Mouse (Mus musculus): ENCODE data around the gene Colgalt1.

The Colgalt1 gene

GRCm38 (mm10) chr8:71610822-71611651 is at the start of gene Colgalt1:
Gene Colgalt1, plus strand, starts transcription at chr8:71610998.
- peak; percentile 96 for DNase-seq (ENCODE audit: extremely low read depth, low read depth)

DNA sequence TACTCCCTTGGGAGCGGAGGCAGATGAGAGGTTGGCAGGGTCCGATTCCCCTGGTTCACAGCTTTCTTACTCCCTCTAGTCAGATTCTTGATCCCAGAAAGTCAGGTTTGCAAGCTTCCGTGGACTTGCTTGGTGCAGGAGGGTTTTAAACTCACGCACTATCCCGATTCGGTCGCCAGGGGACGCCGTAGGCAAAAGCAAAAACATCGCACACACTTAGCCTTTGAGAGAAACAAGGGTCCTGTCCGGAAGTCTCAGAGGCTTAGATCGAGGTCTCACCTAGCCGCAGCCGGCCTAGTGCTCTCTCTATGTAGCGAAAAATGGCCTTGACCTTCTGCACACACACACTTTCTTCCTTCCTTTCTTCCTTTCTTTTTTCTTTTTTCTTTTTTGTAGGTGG is 49.4 kb upstream of the Colgalt1 start:
- DNase-seq (ENCODE audit: extremely low read depth, low read depth) = no peak

- no peak for DNase-seq (ENCODE audit: extremely low read depth, low read depth)
Measured at GRCm38 (mm10) chr8:71562751-71563150, 48.0 kb upstream of the Colgalt1 start.

- DNase-seq (ENCODE audit: extremely low read depth, low read depth) = no peak
Measured at GRCm38 (mm10) chr8:71563992-71564391, 46.8 kb upstream of the Colgalt1 start.

- no peak for DNase-seq (ENCODE audit: extremely low read depth, low read depth)
Measured at GRCm38 (mm10) chr8:71566501-71566900, 44.3 kb upstream of the Colgalt1 start, which contains the start of gene Nxnl1. Gene Nxnl1, minus strand, starts transcription at chr8:71566601.

DNA sequence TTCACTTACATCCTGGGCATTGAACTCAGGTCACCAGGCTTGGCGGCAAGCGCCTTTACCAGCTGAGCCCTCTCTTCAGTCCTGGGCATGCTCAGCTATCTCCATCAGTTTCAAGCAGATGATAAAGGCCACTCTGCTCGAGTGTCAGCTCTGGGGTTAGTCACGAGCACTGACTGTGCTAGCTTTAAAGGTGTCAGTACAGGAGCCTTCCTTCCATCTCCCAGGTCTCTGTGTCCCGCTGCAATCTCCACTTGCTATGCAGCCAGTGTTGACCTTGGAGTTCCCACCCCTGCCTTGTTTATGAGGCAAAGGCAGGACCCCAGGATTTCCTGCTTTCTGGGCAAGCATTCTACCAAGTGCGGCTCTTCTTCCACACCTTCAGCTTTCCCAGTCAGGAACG is 43.2 kb upstream of the Colgalt1 start:
- no peak for DNase-seq (ENCODE audit: extremely low read depth, low read depth)

DNA sequence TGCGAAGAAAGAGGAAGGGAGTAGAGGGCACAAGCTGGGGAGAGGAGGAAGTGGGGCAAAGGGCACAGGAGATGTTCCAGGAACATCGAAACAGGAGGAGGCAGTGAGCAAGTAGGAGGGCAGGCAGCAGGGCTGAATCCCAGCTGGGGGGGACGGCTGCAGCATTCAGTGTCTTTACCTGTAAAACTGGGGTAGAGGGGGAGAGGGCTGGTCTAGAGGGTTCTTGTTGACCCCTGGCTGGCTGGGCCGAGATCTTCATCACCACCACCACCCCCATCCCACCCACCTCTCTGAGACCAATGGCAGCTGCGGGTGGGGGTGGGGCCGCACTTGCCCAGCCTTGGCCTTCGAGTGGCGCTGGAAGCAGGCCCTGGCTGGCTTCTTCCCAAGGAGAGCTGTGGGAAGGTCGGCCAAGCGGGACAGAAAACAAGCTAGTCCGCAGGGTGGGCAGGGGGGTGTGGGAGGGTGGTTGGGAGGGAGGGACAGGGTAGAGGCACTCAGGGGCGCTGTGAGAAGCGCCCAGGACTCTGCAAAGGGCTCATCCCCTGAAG is 42.3 kb upstream of the Colgalt1 start, which contains the start of gene Slc27a1:
Gene Slc27a1, plus strand, starts transcription at position 496 of the 551 bp plus-strand sequence.
- no peak for DNase-seq (ENCODE audit: extremely low read depth, low read depth)

GRCm38 (mm10) chr8:71568941-71569340 is 41.9 kb upstream of the Colgalt1 start:
- no peak for DNase-seq (ENCODE audit: extremely low read depth, low read depth)

DNA sequence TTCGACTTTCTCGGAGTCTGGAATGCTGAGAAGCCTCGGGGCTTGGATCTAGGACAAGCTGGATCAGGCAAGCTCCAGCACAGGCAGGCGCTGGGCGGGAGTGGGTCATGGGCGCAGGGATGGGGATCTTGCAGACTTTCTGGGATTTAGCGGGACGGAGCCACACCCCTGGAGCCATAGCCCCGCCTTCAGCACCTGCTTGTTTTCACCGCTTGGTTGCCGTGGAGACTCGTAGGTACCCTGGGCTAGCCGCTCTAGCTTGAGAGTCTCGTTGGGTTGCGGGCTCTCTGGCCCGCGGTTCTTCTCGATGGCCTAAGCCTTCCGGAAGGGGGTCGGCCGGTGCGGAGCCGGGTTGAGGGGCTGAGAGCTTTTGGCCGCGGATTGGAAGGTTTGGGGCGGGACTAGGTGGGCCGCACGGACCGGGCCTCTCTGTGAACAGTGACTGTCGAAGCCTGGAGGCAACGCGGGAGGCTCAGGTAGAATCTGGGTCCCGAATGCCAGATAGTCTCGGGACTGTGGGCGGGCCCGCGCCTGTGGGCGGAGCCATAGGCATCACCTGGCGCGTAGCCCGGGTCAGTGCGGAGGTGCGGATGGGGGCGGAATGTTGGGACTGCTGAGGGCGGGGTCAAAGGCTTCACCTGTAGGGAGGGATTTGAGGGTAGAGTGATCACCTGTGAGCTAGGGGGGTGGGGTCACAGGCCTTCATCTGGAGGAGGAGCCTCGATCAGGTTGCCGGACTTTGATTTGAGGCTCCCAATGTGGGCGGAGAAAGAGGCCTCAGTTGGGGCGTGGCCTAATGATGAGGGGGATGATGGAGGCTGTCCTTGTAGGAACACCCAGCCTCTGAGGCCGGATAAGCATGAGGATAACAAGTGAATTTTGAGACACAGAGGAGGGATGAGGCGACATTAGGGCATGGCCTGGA is 41.2 kb upstream of the Colgalt1 start:
- no peak for DNase-seq (ENCODE audit: extremely low read depth, low read depth)

- DNase-seq (ENCODE audit: extremely low read depth, low read depth) = no peak
Measured at GRCm38 (mm10) chr8:71570291-71570954, 40.4 kb upstream of the Colgalt1 start.

DNA sequence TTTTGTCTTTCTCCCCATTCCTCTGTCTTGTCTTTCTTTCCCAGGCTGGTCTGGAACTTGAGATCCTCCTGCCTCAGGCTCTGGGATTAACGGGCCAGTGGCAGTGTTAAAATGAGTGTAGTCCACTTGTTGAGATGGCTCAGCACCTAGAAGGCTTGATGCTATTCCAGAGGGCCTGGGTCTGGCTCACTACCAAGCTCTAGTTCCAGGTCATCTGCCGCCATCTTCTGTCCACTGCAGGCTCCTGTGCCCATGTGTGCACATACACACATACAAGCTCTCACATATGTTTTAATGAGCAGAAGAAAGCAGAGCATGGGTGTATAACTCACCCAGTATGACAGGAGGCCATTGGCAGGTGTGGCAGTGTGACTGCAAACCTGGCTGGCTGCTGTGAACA is 38.7 kb upstream of the Colgalt1 start:
- no peak for DNase-seq (ENCODE audit: extremely low read depth, low read depth)

DNA sequence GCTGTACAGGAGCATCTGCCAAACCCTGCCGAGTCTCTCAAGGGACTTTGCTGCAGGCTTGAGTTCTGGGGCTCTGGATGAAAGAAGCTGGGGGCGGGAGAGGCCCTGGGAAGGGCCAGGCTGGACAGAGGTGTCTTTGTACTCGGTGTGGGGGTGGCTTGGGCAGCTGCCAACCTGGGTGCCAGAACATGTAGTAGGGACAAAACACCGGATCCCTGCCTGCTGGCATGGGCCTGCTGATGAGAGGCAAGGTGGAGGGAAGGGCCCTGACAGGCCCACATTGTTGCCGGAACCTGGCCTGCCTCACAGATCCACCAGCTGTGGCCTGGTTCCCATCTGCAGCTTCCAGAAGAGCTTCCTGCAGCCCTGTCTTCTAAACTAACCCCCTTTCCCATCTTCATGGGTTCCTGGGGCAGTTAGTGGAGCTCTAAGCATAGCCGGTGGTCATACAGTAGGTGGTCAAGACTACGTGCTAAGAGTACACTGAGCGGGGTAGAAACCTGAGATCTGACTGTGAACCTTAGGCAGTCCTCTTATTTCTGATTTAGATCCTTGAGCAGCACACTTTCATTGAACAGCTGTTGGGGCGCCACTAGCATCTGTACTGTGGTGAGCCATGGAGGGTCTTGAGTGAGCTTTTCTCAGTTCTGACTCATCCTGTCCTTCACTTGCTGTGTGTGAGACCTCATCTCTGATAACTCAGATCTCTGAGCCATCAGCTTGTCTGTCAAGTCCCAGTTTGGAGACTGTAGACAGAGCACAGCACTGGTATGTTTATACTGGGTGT is 37.8 kb upstream of the Colgalt1 start:
- DNase-seq (ENCODE audit: extremely low read depth, low read depth) = no peak

GRCm38 (mm10) chr8:71574426-71574825 is 36.4 kb upstream of the Colgalt1 start:
- DNase-seq (ENCODE audit: extremely low read depth, low read depth) = no peak

GRCm38 (mm10) chr8:71575020-71575419 is 35.8 kb upstream of the Colgalt1 start:
- no peak for DNase-seq (ENCODE audit: extremely low read depth, low read depth)

- DNase-seq (ENCODE audit: extremely low read depth, low read depth) = no peak
Measured at GRCm38 (mm10) chr8:71577856-71578387, 32.9 kb upstream of the Colgalt1 start.

DNA sequence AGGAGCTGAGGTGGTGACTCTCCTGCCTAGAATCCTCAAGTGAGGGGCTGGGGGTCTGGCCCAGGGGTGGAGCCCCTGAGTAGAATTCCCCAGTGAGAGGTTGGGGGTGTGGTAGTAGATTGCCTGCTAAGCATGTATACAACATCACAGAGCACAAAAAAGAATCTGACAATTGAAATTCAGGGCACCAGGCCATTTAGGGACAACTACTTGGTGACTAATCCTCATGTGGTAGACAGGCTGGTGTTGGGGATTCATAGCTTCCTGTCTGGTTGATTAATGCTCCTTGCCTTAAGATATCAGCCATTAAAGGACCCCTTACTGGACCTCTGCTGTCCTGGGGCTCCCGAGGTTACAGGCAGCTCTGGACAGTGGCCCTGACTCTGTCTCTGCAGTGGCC is 31.8 kb upstream of the Colgalt1 start:
- no peak for DNase-seq (ENCODE audit: extremely low read depth, low read depth)

GRCm38 (mm10) chr8:71579476-71579875 is 31.3 kb upstream of the Colgalt1 start:
- no peak for DNase-seq (ENCODE audit: extremely low read depth, low read depth)

- DNase-seq (ENCODE audit: extremely low read depth, low read depth) = no peak
Measured at GRCm38 (mm10) chr8:71580201-71580600, 30.6 kb upstream of the Colgalt1 start.

GRCm38 (mm10) chr8:71586891-71587290 is 23.9 kb upstream of the Colgalt1 start:
- DNase-seq (ENCODE audit: extremely low read depth, low read depth) = no peak

DNA sequence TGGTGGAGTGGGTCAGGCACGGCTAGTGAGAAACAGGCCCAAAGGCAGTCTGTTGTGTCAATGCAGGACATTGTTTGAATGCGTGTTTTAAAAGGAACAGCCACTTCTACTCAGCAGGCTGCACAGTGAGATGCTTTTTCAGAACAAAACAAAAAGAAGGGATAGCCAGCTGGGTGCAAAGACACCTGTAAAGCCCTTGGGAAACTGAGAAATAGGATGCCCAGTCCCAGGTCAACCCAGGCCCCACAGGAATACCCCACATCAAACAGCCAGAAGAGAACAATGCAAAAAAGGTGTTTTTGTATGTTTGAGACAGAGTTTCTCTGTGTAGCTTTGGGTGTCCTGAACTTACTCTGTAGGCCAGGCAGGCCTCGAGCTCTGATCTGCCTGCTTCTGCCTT is 22.0 kb upstream of the Colgalt1 start:
- no peak for DNase-seq (ENCODE audit: extremely low read depth, low read depth)
